Mouse (Mus musculus) embryonic fibroblast, embryonic 13.5 days (primary cell): ENCODE data around the gene Gabrg3.

ENCODE experiments used
- CTCF ChIP-seq: IDR thresholded peaks from 2 replicates; pipeline ENCODE4 v1.5.1; 2011; ENCODE audit warnings: mild to moderate bottlenecking, control low read depth, low read length, moderate library complexity, borderline replicate concordance; ENCODE audit not compliant: insufficient read depth
- POLR2A ChIP-seq: IDR thresholded peaks from 2 replicates; pipeline ENCODE4 v1.6.1; 2011; ENCODE audit warnings: low read depth, mild to moderate bottlenecking, control low read depth, low read length, moderate library complexity

GRCm38 (mm10) chr7:57419392-57419791 lies 32.4 kb upstream of the Gabrg3 start, which contains the start of gene Gabrb3:
- no peak for TF ChIP-seq CTCF
- no peak for TF ChIP-seq POLR2A
